Mouse (Mus musculus) limb, embryonic 14.5 days (tissue): Measurements from ENCODE around the gene Actr1a. TPM values are rescaled to one million over a fixed set of nuclear protein-coding genes. Genes with fewer than 3 reads are reported as not detected.

Source experiments
- ATAC-seq: fragments of 200-750 bp; cut with Nextera tagmentation; 2 replicates; pipeline ENCODE4 v1.8.0; 2017; ENCODE audit warnings: low read depth, moderate number of reproducible peaks, moderate TSS enrichment; ENCODE audit not compliant: low FRiP score
- DNase-seq: peaks from one replicate; pipeline ENCODE4 v3.0.0-alpha.2; 2015; ENCODE audit warnings: low spot score
- H3K27ac ChIP-seq: fragments of 300-500 bp; sonication (generic); replicated peaks from 2 replicates; pipeline ENCODE4 v1.5.1; 2014; ENCODE audit warnings: low read depth, mild to moderate bottlenecking, low read length, moderate library complexity, mixed read lengths
- H3K27me3 ChIP-seq: fragments of 300-500 bp; sonication (generic); 2 replicates; pipeline ENCODE4 v1.6.1; 2014; ENCODE audit warnings: low read length, mixed read lengths; ENCODE audit not compliant: control insufficient read depth, insufficient read depth
- H3K36me3 ChIP-seq: fragments of 300-500 bp; sonication (generic); 2 replicates; pipeline ENCODE4 v1.6.1; 2014; ENCODE audit warnings: mild to moderate bottlenecking, low read length, moderate library complexity, mixed read lengths; ENCODE audit not compliant: control insufficient read depth, insufficient read depth
- H3K4me1 ChIP-seq: fragments of 300-500 bp; sonication (generic); 2 replicates; pipeline ENCODE4 v1.6.1; 2014; ENCODE audit warnings: antibody characterized with exemption, low read length, mixed read lengths; ENCODE audit not compliant: control insufficient read depth, insufficient read depth
- H3K4me2 ChIP-seq: fragments of 300-500 bp; sonication (generic); replicated peaks from 2 replicates; pipeline ENCODE4 v1.6.1; 2014; ENCODE audit warnings: low read depth, mild to moderate bottlenecking, low read length, moderate library complexity; ENCODE audit not compliant: severe bottlenecking
- H3K4me3 ChIP-seq: fragments of 300-500 bp; sonication (generic); replicated peaks from 2 replicates; pipeline ENCODE4 v1.5.1; 2014; ENCODE audit warnings: low read length
- H3K9ac ChIP-seq: fragments of 300-500 bp; sonication (generic); 2 replicates; pipeline ENCODE4 v1.6.1; 2014; ENCODE audit warnings: mild to moderate bottlenecking, low read depth, low read length, moderate library complexity; ENCODE audit not compliant: severe bottlenecking
- H3K9me3 ChIP-seq: fragments of 300-500 bp; sonication (generic); 2 replicates; pipeline ENCODE4 v1.6.1; 2016; ENCODE audit warnings: low read length; ENCODE audit not compliant: control insufficient read depth
- POLR2A ChIP-seq: fragments of 200-500 bp; IDR thresholded peaks from 2 replicates; pipeline ENCODE4 v1.8.0; 2012; ENCODE audit warnings: inconsistent platforms, mild to moderate bottlenecking, moderate library complexity, borderline replicate concordance; ENCODE audit not compliant: insufficient read depth, insufficient read length; ENCODE audit errors: extremely low read depth
- WGBS: fragments of 180-500 bp; shearing (Covaris S2); extraction: QIAGEN DNeasy Blood & Tissue Kit; methylation state at CpG from one replicate; pipeline ENCODE4 v1.1.7; 2014; 5-methylcytosine and 5-hydroxymethylcytosine counted together
- polyA plus RNA-seq, 2 experiments: library from polyadenylated mRNA; depleted of rRNA in 1 of 2; stranded (reverse) in 1 of 2; unstranded in 1 of 2; fragments of >200 nt; fragmentation: Nextera tagmentation in 1 of 2; extraction: Ambion mirVana in 1 of 2; gene quantifications; 2 replicates each; pipeline versions ENCODE4 v1.2.1 to v1.2.3; 2012 to 2014

The Actr1a gene
- polyA plus RNA-seq, 2 experiments = 96.2 to 152 TPM

DNA sequence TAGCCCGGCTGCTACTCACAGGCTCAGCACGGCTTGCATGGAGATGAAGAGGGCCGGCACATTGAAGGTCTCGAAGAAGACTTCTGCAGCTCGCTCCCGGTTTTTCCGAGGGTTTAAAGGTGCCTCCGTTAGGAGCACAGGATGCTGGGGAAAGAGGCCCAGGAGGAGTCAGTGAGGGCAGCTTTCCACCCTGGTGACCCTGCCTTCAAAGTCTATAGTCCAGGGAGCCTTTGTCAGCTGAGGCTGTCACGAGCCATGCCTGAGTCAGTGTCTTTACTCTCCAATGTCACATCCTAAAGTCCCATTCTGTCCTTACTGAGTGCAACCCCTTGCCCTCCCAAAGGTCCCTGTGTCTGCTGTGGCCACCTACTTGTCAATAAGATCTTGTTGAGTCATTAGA is 13.3 kb downstream of the Actr1a start:
- no peak for TF ChIP-seq POLR2A
- DNase-seq (no peak), ATAC-seq (no peak)
- Histone ChIP-seq H3K9me3 (no peaks in the 10 kb centered on the region), H3K9ac (no peak overlapping the region), H3K4me1 (no peaks in the 10 kb centered on the region), H3K27me3 (no peaks in the 10 kb centered on the region), H3K4me2 (no peak overlapping the region), H3K4me3 (no peak overlapping the region), H3K36me3 (peaks cover 95% of the 10 kb centered on the region), H3K27ac (no peak overlapping the region)
- WGBS = 96% methylated on average over 9 of the region's 9 CpGs

DNA sequence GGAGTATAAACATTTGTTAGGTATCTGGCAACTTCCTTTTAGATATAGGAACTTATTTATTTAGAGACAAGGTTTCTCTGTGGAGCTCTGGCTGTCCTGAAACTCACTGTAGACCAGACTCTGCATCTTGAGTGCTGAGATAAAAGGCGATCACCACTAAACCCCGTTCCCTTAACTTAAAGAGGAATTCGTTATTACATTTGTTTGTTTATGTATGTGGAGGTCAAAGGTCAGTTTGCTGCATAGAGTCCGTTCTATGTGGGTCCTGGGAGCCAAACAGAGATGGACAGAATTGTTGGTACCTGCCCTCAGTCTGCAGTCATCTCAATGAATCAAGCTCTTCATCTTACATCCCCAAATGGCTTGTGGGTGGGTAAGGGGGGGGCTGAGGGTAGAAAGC is 19.7 kb downstream of the Actr1a start:
- no peak overlapping the region for H3K4me3 ChIP-seq
- ATAC-seq = no peak

DNA sequence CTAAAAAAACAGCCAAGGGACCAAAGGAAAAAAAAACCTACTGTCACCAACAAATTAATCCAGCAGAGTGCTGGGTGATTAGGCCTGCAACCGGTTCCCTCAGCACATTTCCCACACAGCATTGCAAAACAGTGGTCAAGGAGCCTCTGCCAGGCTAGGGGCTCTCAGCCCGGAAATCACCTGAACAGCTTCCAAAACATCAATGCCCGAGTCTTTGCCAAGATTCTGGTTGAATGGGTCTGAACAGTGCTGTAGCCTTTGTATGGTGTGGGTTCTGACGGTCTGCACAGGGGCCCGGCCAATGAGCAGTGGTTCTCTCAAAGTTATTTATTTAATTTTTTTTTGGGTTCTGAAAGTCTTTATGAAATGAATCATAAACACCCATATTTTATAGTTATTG is 20.1 kb downstream of the Actr1a start:
- Histone ChIP-seq H3K36me3 (peaks cover 41% of the 10 kb centered on the region), H3K27ac (no peak overlapping the region), H3K27me3 (no peaks in the 10 kb centered on the region), H3K9ac (no peak overlapping the region), H3K4me1 (no peaks in the 10 kb centered on the region; the same call in 1 of the 2 replicates), H3K4me2 (no peak overlapping the region), H3K9me3 (no peaks in the 10 kb centered on the region), H3K4me3 (no peak overlapping the region)
- no peak for ATAC-seq
- no peak for TF ChIP-seq POLR2A
- no peak for DNase-seq
- 71% methylated on average over 5 of the region's 5 CpGs for WGBS

More for the DNA sequence above, 19.7 kb downstream of the Actr1a start:
- no peak overlapping the region for H3K9ac ChIP-seq
- DNase-seq = no peak
- H3K9me3 ChIP-seq = no peaks in the 10 kb centered on the region
- TF ChIP-seq POLR2A = no peak
- peaks cover 45% of the 10 kb centered on the region for H3K36me3 ChIP-seq
- H3K4me2 ChIP-seq = no peak overlapping the region
- H3K4me1 ChIP-seq = no peaks in the 10 kb centered on the region; the same call in 1 of the 2 replicates
- H3K27me3 ChIP-seq = no peaks in the 10 kb centered on the region
- no peak overlapping the region for H3K27ac ChIP-seq
- WGBS = 57% methylated on average over 4 of the region's 4 CpGs

DNA sequence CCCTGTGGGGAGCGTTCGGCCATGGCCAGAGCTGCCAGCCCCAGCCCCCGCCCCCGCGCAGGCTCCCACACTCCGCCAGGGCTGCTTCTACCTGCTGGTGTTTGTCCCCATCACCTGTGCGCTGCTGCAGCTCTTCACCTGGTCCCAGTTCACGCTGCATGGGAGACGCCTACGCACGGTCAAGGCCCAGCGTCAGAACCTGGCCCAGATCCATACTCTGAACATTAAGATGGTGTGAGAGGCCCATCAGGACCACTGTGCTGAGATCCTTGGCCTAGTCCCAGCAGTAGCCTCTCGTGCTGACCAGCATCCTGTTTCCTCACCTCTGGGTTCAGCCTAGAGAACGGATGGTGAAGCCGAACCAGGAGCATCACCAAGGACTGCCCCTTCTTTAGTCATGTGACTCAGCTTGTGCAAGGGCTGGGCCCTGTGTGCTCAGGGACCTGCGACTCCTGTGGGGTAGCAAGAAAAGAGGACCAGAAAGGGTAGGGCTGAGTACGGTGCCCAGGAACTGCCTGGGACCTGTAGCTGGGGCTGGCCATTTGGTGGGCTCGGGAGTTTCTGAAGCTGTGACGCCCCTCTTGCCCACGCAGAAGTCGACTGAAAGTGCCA is 21.0 kb downstream of the Actr1a start:
- WGBS = 55% methylated on average over 21 of the region's 21 CpGs
- peak; percentile 20; the same call in 1 of the 2 replicates for ATAC-seq
- Histone ChIP-seq H3K4me2 (no peak overlapping the region), H3K9me3 (no peaks in the 10 kb centered on the region), H3K27ac (no peak overlapping the region), H3K9ac (no peak overlapping the region), H3K4me1 (no peaks in the 10 kb centered on the region; the same call in 1 of the 2 replicates), H3K36me3 (peaks cover 31% of the 10 kb centered on the region), H3K4me3 (no peak overlapping the region), H3K27me3 (no peaks in the 10 kb centered on the region)
- no peak for TF ChIP-seq POLR2A
- DNase-seq = no peak

DNA sequence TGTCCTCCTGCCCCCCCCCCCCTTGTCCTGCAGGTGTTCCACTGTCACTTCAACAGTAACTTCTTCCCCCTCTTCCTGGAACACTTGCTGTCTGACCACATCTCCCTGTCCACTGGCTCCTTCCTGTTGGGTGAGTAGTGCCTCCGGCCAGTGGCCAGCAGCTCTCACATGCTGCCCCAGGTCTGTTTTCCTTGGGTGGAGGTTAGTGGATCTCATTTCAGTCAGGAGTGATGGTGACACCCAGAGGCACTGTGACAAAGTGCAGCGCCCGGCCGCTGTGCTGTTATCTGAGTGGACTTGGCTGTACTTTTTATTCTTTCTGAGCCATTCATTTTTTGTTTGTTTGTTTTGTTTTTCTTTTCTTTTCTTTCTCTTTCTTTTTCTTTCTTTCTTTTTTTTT is 26.3 kb downstream of the Actr1a start:
- no peaks in the 10 kb centered on the region for H3K36me3 ChIP-seq
- H3K4me3 ChIP-seq = no peak overlapping the region
- no peaks in the 10 kb centered on the region for H3K27me3 ChIP-seq
- no peak for TF ChIP-seq POLR2A
- H3K9me3 ChIP-seq = no peaks in the 10 kb centered on the region
- H3K27ac ChIP-seq = no peak overlapping the region
- H3K9ac ChIP-seq = no peak overlapping the region
- WGBS = 31% methylated on average over 4 of the region's 4 CpGs
- 0 out of 2 replicates have a peak, but pooled peaks have one; percentile 30 for ATAC-seq
- peak; percentile 17 for DNase-seq
- H3K4me1 ChIP-seq = no peaks in the 10 kb centered on the region
- no peak overlapping the region for H3K4me2 ChIP-seq
